Mouse (Mus musculus) CH12.LX (cell line): ENCODE measurements around the gene Trpm3. TPM values are rescaled to one million over a fixed set of nuclear protein-coding genes. Genes with fewer than 3 reads are reported as not detected.

Experiments used
- DNase-seq: peaks from one replicate; pipeline ENCODE4 v3.0.0-alpha.2; 2013; ENCODE audit errors: extremely low read depth
- H3K27ac ChIP-seq: 2 replicates; pipeline ENCODE4 v1.5.1; 2012; ENCODE audit warnings: low read depth, mild to moderate bottlenecking, control low read depth, moderate library complexity; ENCODE audit not compliant: insufficient read depth
- H3K27me3 ChIP-seq: replicated peaks from 2 replicates; pipeline ENCODE3; 2012; ENCODE audit warnings: inconsistent platforms
- H3K36me3 ChIP-seq, 2 experiments: replicated peaks in 1 of 2; 2 replicates each; pipeline versions ENCODE3 to v1.6.1; 2012; ENCODE audit warnings: inconsistent platforms in 1 of 2, low read length in 1 of 2, mild to moderate bottlenecking in 1 of 2, mixed read lengths in 1 of 2, moderate library complexity in 1 of 2; ENCODE audit not compliant: control insufficient read depth in 1 of 2, insufficient read depth in 1 of 2
- H3K4me1 ChIP-seq, 2 experiments: 2 replicates each; pipeline ENCODE4 v1.6.1; 2012; ENCODE audit warnings: inconsistent platforms in 1 of 2, moderate library complexity in 1 of 2; ENCODE audit not compliant: insufficient read depth in 2 of 2, control insufficient read depth in 1 of 2
- H3K4me2 ChIP-seq: 2 replicates; pipeline ENCODE4 v1.6.1; 2012; ENCODE audit warnings: low read depth, mild to moderate bottlenecking, control low read depth; ENCODE audit not compliant: poor library complexity, insufficient read depth, severe bottlenecking
- H3K4me3 ChIP-seq, 3 experiments: fragments of 150-350 bp in 1 of 3; sonication (generic) in 1 of 3; replicated peaks in 1 of 3; 2 replicates each; pipeline versions ENCODE3 to v1.5.1; 2011 to 2012; ENCODE audit warnings: low read depth in 2 of 3, low read length in 2 of 3, mild to moderate bottlenecking in 2 of 3, moderate library complexity in 2 of 3, control low read depth in 1 of 3, improper control_type of control experiment in 1 of 3, inconsistent platforms in 1 of 3, mixed read lengths in 1 of 3; ENCODE audit not compliant: poor library complexity in 1 of 3
- H3K79me2 ChIP-seq: replicated peaks from 2 replicates; pipeline ENCODE4 v1.6.1; 2012; ENCODE audit warnings: mild to moderate bottlenecking, moderate library complexity; ENCODE audit not compliant: control insufficient read depth, poor library complexity, insufficient read depth, severe bottlenecking; ENCODE audit errors: extremely low read depth
- H3K9ac ChIP-seq: 2 replicates; pipeline ENCODE4 v1.6.1; 2012; ENCODE audit warnings: low read depth, mild to moderate bottlenecking, control low read depth, moderate library complexity; ENCODE audit not compliant: insufficient read depth
- H3K9me3 ChIP-seq: replicated peaks from 2 replicates; pipeline ENCODE3; 2012; ENCODE audit warnings: low read length, inconsistent platforms, mixed read lengths
- ETS1 ChIP-seq: conservative IDR thresholded peaks from 2 replicates; pipeline ENCODE4 v1.6.1; 2012; ENCODE audit warnings: low read depth, mild to moderate bottlenecking, inconsistent platforms, low read length, improper control_type of control experiment, moderate library complexity
- IRF4 ChIP-seq: IDR thresholded peaks from 2 replicates; pipeline ENCODE4 v1.6.1; 2014; ENCODE audit warnings: low read depth, mild to moderate bottlenecking, inconsistent platforms, low read length, improper control_type of control experiment
- JUN ChIP-seq: IDR thresholded peaks from 2 replicates; pipeline ENCODE4 v1.6.1; 2011; ENCODE audit warnings: low read depth, mild to moderate bottlenecking, low read length, improper control_type of control experiment, moderate library complexity; ENCODE audit not compliant: insufficient read depth
- MAFK ChIP-seq: IDR thresholded peaks from 2 replicates; pipeline ENCODE4 v1.6.1; 2011; ENCODE audit warnings: low read length, improper control_type of control experiment; ENCODE audit not compliant: insufficient replicate concordance
- MAX ChIP-seq: IDR thresholded peaks from 2 replicates; pipeline ENCODE4 v1.6.1; 2011; ENCODE audit warnings: low read length, improper control_type of control experiment
- MEF2A ChIP-seq: IDR thresholded peaks from 2 replicates; pipeline ENCODE4 v1.6.1; 2014; ENCODE audit warnings: low read depth, mild to moderate bottlenecking, inconsistent platforms, low read length, improper control_type of control experiment, borderline replicate concordance
- NELFE ChIP-seq: IDR thresholded peaks from 2 replicates; pipeline ENCODE4 v1.6.1; 2011; ENCODE audit warnings: low read depth, low read length, improper control_type of control experiment
- POLR2A ChIP-seq: IDR thresholded peaks from 2 replicates; pipeline ENCODE4 v1.6.1; 2011; ENCODE audit warnings: low read depth, mild to moderate bottlenecking, improper control_type of control experiment, low read length
- POLR2AphosphoS2 ChIP-seq: IDR thresholded peaks from 2 replicates; pipeline ENCODE4 v1.6.1; 2011; ENCODE audit warnings: low read depth, low read length, improper control_type of control experiment
- RAD21 ChIP-seq: IDR thresholded peaks from 2 replicates; pipeline ENCODE4 v1.6.1; 2011; ENCODE audit warnings: low read depth, mild to moderate bottlenecking, low read length, improper control_type of control experiment, moderate library complexity
- SIN3A ChIP-seq: IDR thresholded peaks from 2 replicates; pipeline ENCODE4 v1.6.1; 2012; ENCODE audit warnings: low read length, improper control_type of control experiment, inconsistent platforms
- TBP ChIP-seq: conservative IDR thresholded peaks from 2 replicates; pipeline ENCODE4 v1.6.1; 2011; ENCODE audit warnings: low read depth, low read length, improper control_type of control experiment
- TCF12 ChIP-seq: IDR thresholded peaks from 2 replicates; pipeline ENCODE4 v1.6.1; 2014; ENCODE audit warnings: low read depth, mild to moderate bottlenecking, inconsistent platforms, low read length, improper control_type of control experiment
- USF1 ChIP-seq: IDR thresholded peaks from 2 replicates; pipeline ENCODE4 v1.6.1; 2014; ENCODE audit warnings: low read depth, mild to moderate bottlenecking, inconsistent platforms, low read length, improper control_type of control experiment
- USF2 ChIP-seq: conservative IDR thresholded peaks from 2 replicates; pipeline ENCODE4 v1.6.1; 2011; ENCODE audit warnings: low read depth, low read length, improper control_type of control experiment
- ZC3H11A ChIP-seq: IDR thresholded peaks from 2 replicates; pipeline ENCODE4 v1.6.1; 2012; ENCODE audit warnings: low read depth, mild to moderate bottlenecking, inconsistent platforms, low read length, improper control_type of control experiment
- dilution Hi-C: fragments of 300-500 bp; cut with MboI; formaldehyde crosslinking; loops from 2 replicates; pipeline ENCODE4 v1.14.3; 2020; ENCODE audit warnings: low sequenced_read_pairs; ENCODE audit not compliant: extremely low pct_unique_long_range_greater_than_20kb, extremely low pct_ligation_motif_present
- in situ Hi-C: fragments of 300-500 bp; cut with MboI; formaldehyde crosslinking; loops from 3 replicates; pipeline ENCODE4 v1.14.3; 2019; ENCODE audit warnings: low sequenced_read_pairs, low pct_ligation_motif_present, low pct_unique_long_range_greater_than_20kb, mixed read lengths
- polyA plus RNA-seq: library from polyadenylated mRNA; unstranded; fragments of >175 nt; gene quantifications from 2 replicates; pipeline ENCODE4 v1.2.1, GENCODE M21; 2012; ENCODE audit warnings: low read depth; ENCODE audit not compliant: insufficient read length
- total RNA-seq, 2 experiments: library from RNA; depleted of rRNA; stranded (reverse); fragments of 300-350 nt in 1 of 2; fragments of >200 nt in 1 of 2; gene quantifications; 2 replicates each; pipeline ENCODE4 v1.2.3; 2012 to 2014

Trpm3 gene
- total and polyA plus RNA-seq, 3 experiments = 0.01 TPM; not detected in 2

DNA sequence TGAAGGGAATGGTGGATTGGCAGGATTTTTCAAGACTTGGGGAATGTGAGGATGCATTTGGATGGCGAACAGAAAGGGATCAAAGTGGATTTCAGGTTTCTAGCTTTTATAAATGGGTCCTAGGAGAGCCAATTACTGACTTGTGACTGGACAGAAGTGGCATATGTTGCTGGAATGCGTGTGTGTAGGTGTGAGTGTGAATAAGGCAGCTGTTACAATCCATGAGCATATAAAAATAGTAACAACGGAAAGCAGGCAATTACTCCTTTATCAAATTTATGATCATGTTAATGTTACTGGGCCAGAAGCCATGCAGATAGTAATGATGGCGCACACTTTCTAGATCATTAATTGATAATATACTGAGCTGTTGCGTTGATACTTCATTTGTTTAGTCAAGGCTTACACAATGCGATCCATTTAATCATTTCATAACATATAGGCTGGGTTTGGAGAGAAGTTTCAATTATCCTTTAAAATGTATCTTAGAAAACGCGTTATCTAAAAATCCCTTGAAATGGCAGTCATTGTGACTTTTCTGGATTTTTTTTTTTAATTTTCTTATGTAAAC lies 29.9 kb upstream of the Trpm3 start:
- no peaks in the 10 kb centered on the region for H3K36me3 ChIP-seq
- H3K27me3 ChIP-seq = no peaks in the 10 kb centered on the region
- H3K4me1 ChIP-seq = peaks cover 0 to 5% of the 10 kb centered on the region in 2 experiments; a peak in 2 of 4 replicates
- no peaks in the 10 kb centered on the region for H3K9me3 ChIP-seq
- H3K4me2 ChIP-seq = no peak overlapping the region
- H3K27ac ChIP-seq = no peak overlapping the region
- TF ChIP-seq POLR2A = no peak
- dilution Hi-C loops (no loop called here), in situ Hi-C loops (no loop called here)
- no peak overlapping the region for H3K4me3 ChIP-seq
- no peak for DNase-seq
- H3K79me2 ChIP-seq = no peaks in the 10 kb centered on the region
- no peak overlapping the region for H3K9ac ChIP-seq

DNA sequence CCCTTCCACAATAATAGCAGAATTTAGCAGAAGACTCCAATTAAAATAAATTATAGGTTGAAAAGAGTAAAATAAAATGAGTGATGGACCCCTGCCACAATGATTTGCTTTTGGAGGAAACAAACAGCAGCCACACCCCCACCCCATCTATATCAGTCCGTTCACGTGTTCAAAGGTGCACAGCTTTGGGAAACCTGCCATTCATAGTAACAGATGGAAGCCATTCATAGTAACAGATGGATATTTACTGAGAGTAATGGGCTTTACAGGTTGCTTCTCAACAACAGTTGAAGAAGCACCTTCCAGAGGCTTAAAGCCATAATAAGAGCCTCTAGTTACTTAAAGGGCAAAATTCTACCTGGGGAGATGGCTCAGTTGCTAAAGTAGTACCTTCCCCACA lies 17.9 kb upstream of the Trpm3 start:
- Histone ChIP-seq H3K79me2 (no peaks in the 10 kb centered on the region), H3K4me3 (no peak overlapping the region), H3K9me3 (no peaks in the 10 kb centered on the region), H3K9ac (no peak overlapping the region), H3K27me3 (no peaks in the 10 kb centered on the region), H3K36me3 (no peaks in the 10 kb centered on the region), H3K4me2 (no peak overlapping the region)
- dilution Hi-C loops = no loop called here
- in situ Hi-C loops = no loop called here
- DNase-seq = no peak
- TF ChIP-seq MEF2A (no peak), MAFK (no peak), USF2 (no peak), RAD21 (no peak), ETS1 (no peak), IRF4 (no peak), TBP (no peak), ZC3H11A (no peak), NELFE (no peak), USF1 (no peak), SIN3A (no peak), TCF12 (no peak), JUN (no peak), POLR2AphosphoS2 (no peak), POLR2A (no peak), MAX (no peak)
- TF ChIP-seq, all 38 proteins: peak for 0
- no peak overlapping the region for H3K27ac ChIP-seq
- no peaks in the 10 kb centered on the region for H3K4me1 ChIP-seq
